Mouse (Mus musculus) embryonic fibroblast, embryonic 13.5 days (primary cell): Measurements from ENCODE around the gene Dennd5a.

Experiments
- CTCF ChIP-seq: IDR thresholded peaks from 2 replicates; pipeline ENCODE4 v1.5.1; 2011; ENCODE audit warnings: mild to moderate bottlenecking, control low read depth, low read length, moderate library complexity, borderline replicate concordance; ENCODE audit not compliant: insufficient read depth
- POLR2A ChIP-seq: IDR thresholded peaks from 2 replicates; pipeline ENCODE4 v1.6.1; 2011; ENCODE audit warnings: low read depth, mild to moderate bottlenecking, control low read depth, low read length, moderate library complexity

GRCm38 (mm10) chr7:109875033-109875432 lies 85.2 kb downstream of the Dennd5a start:
- TF ChIP-seq CTCF (no peak), POLR2A (no peak)
